Mouse (Mus musculus): ENCODE measurements at regions not wholly inside any gene's neighbourhood (a gene's known extent, or its start where the extent isn't known, plus 50 kb on each side); places are given as distances from the start of the nearest gene placed in this dataset.

- no peak for TF ChIP-seq CTCF (IDR thresholded peaks at IDR 0.05; ENCODE audit: insufficient read depth, low read length)
- TF ChIP-seq POLR2A (IDR thresholded peaks at IDR 0.05; ENCODE audit: borderline replicate concordance, extremely low read depth, low read depth, low read length): no peak
Observed at GRCm38 (mm10) chr1:35095785-35096184, 246.0 kb downstream of the Plekhb2 start.

All from lung, adult 2 months (tissue).